Mouse (Mus musculus) CD4-positive, CD25-positive, alpha-beta regulatory T cell, adult 2 months (primary cell): ENCODE measurements at regions not wholly inside any gene's neighbourhood (a gene's known extent, or its start where the extent isn't known, plus 50 kb on each side); places are given as distances from the start of the nearest gene placed in this dataset.
"Not testable (repeated sequence)": the region's sequence is repeated elsewhere in the genome, so short reads cannot be mapped to it uniquely, and the experiment has no call there.

ENCODE experiments used
- DNase-seq: peaks from one replicate; pipeline ENCODE4 v3.0.0-alpha.2; 2012; ENCODE audit warnings: low read depth, low spot score

DNA sequence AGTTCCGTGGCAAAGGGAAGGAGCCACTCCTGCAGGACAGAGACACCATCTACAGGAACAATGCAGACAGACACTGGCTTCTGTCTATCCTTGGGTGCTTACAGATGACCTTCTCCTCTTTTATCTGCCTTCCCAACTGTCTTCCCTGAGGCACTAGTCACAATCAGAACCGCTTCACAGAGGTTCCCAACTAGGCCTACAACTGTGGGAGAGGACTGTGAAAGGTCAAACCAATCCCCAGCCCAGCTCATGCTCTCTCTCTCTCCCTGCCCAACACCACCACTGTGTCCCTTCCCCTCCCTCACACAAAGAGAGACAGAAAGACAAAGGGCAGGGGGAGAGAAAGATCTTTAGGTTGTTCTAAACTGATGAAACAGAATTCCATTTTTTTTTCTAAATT, 61.3 kb downstream of the Tmem17 start:
- DNase-seq = no peak

DNA sequence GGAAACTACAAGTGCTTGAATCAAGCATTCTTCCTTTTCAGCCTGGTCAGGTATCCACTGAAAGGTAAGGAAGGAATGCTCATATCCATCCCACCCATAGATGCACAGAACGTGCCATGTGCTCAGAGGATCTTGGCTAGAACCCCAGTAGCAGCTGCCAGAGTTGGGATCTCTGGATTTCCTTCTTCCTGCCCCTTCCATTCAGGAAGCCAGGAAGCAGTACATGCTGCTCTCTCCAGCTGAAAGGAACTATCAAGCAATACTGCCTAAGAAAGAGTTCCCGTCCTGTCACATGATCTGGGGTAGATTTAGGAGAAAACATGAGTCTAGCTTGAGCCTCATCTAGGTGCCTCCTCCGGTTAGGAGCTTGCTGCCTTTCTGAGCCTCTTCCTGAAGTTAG, 61.9 kb downstream of the Tmem17 start:
- DNase-seq = no peak

GRCm38 (mm10) chr11:22574506-22574905, 62.6 kb downstream of the Tmem17 start:
- no peak for DNase-seq

DNA sequence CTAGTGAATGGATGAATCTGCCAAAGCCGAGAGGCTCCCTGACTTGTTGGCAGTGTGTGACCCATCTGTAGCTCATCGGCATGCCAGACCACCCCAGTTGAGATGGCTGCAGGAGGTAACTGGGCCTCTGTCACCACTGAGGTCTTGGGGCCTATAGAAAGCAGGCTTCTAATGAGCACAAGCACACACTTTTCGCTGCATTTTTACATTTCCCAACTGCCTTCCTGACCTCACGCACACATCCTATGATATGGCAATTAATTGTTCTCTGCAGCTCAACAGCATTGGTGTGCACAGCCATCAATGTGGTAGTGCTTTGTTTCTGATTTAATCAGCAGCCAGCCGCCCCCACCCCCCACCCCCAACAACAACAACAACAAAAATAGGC, 72.2 kb downstream of the Tmem17 start:
- no peak for DNase-seq

- no peak for DNase-seq
These were observed 72.7 kb downstream of the Tmem17 start for GRCm38 (mm10) chr11:22584488-22585158.

DNA sequence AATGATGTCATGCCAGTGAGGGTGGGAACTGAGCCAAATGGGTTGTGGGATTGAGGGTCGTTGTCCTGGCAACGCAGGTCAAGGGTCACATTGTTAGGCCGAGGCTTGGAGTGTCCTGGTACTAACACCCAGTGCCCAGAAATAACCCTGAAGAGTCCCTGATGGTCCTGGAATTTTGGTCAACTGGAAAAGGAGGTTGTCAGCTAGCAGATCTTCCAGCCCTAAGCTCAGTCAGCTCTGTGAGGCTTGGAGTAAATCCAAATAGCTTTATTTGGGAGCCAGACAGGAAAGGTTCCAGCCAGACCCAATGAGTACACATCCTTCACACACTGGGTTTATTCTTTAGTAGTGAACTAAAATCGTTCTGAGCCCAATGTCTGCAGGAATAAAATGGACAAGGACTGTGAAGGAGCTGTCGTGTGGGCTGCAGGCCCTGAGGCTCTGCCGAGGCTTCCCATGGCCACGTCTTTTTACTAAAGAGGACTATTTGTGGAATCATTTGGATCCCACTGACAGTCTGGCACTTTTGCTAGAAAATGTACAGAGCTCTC, 75.9 kb downstream of the Tmem17 start:
- no peak for DNase-seq

DNA sequence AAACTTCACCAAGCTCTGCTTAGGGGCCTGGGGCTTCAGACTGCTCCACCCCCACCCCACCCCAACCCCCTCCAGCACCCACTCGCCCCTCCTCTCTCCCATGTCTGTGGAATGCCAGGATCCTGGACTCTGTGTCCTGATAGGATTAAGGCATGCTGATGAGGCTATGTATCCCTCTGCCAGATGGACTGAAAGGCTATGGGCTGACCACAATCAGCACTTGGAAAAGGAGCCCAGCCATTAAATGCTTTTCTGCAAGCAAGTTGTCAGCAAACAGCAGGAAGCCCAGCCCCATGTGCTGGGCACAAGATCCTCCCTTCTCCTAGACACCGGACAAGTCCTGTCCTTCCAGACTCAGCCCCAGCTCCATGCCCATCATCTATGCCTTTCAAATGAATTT, 76.7 kb downstream of the Tmem17 start:
- DNase-seq = no peak

DNA sequence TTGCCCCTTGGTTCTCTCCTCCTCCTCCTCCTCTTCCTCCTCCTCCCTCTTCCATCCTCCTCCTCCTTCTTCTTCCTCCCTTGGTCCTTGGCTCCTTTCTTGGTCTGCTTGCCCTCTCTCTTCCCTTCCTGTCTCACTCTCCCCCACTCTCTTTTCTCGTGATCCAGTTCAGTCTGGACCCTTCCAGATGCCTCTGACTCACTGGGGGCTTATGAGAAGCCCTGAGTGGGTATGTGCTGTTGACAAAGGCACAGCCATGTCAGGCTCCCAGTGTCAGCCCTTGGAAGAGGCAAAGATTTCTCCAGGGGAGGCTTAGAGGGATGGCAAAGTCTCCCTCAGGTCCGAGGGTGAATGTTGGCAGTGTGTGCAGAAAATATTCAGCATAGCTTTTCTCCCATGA, 78.0 kb downstream of the Tmem17 start:
- no peak for DNase-seq

DNA sequence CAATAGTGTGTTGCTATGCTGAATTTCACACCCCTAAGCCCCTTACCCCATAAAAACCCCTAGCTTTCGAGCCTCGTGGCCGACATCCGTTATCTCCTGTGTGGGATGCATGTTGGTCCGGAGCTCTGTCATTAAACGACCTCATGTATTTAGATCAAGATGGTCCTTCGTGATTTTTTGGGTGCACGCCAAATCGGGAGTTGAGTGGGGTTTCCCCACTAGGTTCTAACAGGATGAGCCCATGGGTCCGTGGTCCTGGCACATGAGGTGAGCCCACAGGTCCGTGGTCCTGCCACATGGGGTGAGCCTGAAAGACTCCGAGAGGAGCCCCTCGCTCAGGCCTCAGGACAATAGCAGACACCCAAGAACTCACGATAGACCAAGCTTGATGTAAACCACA, 79.2 kb downstream of the Tmem17 start:
- DNase-seq = not testable (repeated sequence)

GRCm38 (mm10) chr11:22592706-22593105, 80.8 kb downstream of the Tmem17 start:
- DNase-seq = no peak

DNA sequence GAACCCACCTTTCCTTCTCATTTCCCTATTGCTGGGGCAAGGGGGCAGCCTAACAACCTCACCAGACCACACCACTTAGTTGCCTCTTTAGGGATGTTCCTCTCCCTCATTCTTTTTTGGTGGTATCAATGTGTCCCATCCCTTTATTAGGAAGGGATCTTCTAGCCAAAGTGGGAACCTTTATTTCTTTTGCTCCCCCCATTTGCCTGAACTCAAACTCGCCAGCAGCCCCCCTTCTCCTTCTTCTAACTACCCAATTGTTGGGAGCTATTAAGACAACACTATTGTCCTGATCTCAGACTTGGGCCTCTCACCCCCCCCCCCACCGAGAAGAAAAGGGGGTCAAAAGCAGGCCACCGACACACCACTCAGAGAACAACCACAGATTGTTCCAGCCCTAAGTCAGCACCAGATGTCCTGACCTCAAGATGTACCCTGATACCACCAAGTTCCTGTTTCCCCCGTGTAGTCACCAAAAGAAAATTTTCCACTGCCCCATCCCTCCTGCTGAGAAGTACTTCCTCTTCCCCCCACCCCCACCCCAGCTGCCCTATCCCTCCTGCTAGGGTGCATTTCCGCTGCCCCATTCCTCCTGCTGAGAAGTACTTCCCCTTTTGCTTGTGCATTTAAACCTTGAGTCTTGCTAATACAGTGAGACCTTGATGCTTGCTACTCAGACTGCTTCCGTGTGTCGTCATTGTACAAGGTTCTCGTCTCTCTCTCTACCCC, 84.4 kb downstream of the Tmem17 start:
- DNase-seq = no peak

DNA sequence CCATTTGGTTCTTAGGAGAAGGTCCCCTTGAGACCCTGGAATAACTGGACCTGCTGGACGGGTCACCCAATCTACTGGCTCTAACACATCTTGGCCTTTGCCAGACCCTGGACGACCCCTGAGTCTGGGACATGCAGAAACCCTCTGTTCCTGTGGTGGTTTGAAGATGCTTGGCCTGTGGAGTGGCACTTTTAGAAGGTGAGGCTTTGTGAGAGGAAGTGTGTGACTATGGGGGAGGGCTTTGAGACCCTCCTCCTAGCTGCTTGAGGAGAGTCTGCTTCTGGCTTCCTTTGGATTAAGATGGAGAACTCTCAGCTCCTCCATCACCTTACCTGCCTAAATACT, 84.9 kb downstream of the Tmem17 start:
- no peak for DNase-seq

DNA sequence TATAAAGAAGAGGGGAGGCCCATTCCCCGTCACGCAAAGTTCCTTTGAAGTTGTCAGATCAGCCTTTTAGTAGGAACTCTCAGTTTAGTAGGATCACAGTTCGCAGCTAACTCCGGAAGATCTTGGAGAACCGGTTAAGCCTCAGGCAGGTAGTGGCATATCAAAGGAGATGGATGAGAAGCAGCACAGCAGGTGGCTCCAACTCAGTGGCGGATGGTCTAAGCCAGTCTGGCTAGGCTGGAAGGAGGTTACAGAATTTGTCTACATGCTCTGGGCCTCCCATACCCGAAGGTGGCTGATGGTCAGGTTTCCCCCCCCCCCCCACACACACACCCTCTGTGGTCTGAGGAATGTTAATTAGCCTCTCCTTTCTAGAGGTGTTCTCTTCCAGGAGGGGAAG, 88.5 kb downstream of the Tmem17 start:
- DNase-seq = no peak

GRCm38 (mm10) chr11:22601977-22602376, 90.1 kb downstream of the Tmem17 start:
- DNase-seq = no peak

GRCm38 (mm10) chr11:22602610-22603009, 90.7 kb downstream of the Tmem17 start:
- no peak for DNase-seq

GRCm38 (mm10) chr11:22603397-22603796, 91.5 kb downstream of the Tmem17 start:
- DNase-seq = no peak

DNA sequence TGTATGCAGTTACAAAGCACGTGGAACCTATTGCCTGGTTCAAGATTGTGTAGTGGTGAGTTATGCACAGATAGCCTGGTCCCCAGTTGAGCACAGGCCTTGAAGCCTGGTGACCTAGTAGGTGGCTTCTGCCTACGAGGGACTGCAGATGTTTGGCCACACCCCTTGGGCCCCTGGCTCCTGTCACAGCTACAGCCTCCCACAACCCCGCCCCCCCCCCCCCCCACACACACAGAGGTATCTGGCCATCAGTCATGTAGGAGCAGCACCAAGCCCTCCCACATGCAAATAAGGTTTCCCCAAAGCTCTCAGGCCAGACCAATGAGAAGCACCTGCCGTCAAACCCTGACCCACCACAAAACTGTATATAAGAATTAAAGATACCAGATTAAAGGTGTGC, 94.5 kb downstream of the Tmem17 start:
- no peak for DNase-seq

GRCm38 (mm10) chr11:22607645-22608044, 95.8 kb downstream of the Tmem17 start:
- DNase-seq = no peak

DNA sequence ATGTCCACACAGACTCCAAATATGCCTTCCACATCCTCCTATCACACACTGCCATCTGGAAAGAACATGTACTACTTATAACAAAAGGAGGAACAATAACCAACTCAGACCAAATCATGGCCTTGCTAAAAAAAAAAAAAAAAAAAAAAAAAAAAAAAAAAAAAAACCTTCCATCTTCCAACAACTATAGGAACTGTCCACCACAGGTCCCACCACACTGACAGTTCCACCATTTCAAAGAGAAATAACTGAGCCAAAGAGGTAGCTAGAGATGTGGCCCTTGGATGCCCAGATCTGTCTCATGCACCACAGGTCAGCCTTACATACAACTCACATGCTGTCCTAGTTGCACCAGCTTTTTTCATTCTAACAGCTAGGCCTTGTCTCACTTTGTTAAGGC, 97.1 kb downstream of the Tmem17 start:
- no peak for DNase-seq

DNA sequence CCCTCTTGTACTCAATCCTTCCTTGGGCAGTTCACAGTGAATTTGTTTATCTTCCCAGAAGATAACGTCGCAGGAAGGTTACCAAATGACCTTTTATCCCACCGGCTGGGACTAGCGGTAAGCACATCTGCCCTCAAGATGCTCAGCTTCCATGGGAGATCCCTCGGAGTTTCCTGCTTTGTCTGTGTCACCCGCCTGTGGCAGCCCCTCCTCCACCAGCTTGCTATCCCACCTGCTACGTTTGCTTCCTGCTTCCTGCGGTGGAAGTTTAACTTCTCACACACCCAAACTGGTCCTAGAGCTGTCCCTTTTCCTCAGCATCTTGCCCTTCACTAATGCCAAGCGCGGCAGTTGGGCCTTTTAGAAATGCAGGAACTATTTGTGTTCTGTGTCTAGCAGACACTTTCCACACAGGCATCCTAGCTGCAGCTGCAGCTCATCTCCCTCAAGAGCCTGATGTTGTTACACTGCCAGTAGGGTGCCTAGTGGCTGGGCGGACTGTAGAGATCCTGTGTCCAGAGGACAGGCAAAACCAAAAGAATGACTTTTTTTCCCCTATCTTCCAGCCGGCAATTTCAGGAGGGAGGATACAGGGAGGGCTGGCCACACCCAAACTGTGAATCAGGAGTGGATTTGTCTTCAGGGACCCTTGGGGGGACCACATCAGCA, 98.7 kb downstream of the Tmem17 start:
- no peak for DNase-seq

DNA sequence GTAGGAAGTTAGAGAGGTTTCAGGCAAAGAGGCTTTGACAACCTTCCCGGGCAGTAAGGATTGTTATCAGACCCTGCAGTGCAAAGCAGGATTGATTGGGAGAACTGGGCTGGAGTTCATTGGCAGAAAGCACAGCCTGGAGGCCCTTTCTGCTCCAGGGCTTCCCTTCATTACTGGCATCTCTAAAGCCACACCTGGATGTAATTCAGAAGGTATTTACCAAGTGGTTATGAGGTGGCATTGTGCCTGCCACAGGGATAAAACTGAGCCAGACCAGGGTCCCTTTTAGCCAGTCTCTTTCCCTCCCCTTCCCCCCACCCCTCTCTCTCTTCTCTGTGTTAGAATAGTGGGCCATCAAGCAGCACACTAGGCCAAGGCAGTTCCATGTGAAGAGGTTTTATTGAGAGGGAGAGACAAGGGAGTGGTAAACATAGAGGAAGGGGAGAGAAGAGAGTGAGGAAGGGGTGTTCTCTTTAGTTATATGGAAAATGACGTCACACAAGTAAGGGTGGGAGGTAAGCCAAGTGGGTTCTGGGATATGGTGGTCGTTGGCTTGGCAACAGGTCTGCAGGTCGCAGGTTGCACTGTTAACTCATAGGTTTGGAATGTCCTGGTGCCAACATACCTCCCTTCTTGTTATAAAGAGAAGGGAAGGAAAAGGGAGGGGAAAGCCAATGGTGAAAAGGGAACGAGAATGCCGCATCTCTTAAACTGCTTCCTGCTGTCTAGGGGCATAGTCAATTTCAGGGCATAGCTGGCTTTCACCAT, 99.4 kb downstream of the Tmem17 start:
- no peak for DNase-seq

DNA sequence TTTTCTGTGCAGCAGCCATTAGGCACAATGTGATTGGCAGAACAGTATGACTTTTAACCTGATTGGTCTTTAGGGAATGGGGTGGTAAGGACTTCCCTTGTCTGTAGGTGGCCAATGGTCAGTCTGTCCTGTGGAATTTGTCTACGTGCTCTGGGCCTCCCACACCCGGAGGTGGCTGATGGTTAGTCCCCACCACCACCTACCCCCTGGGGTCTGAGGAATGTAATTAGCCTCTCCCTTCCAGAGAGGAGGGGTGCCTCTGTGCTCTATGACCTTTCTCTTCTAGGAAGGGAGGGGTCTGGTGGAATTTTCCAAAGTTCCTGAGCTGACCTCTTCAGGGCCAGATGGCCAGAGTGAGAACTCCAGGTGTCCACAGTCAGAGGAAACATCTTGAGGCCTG, 101.6 kb downstream of the Tmem17 start:
- no peak for DNase-seq
